Mouse (Mus musculus) midbrain, embryonic 14.5 days (tissue): ENCODE results near the gene Cenpq. TPM values are rescaled to one million over a fixed set of nuclear protein-coding genes. Genes with fewer than 3 reads are reported as not detected.

Experiments
- ATAC-seq: fragments of 200-750 bp; cut with Nextera tagmentation; 2 replicates; pipeline ENCODE4 v1.8.0; 2017; ENCODE audit warnings: moderate number of reproducible peaks, moderate library complexity; ENCODE audit not compliant: low FRiP score, low TSS enrichment
- DNase-seq: peaks from one replicate; pipeline ENCODE4 v3.0.0-alpha.2; 2015
- H3K27ac ChIP-seq: fragments of 300-500 bp; sonication (generic); replicated peaks from 2 replicates; pipeline ENCODE4 v1.5.1; 2014; ENCODE audit warnings: mild to moderate bottlenecking, low read depth, low read length, moderate library complexity
- H3K27me3 ChIP-seq: fragments of 300-500 bp; sonication (generic); 2 replicates; pipeline ENCODE4 v1.6.1; 2014; ENCODE audit warnings: low read length, control low read depth, mixed read lengths; ENCODE audit not compliant: control insufficient read depth, insufficient read depth
- H3K36me3 ChIP-seq: fragments of 300-500 bp; sonication (generic); 2 replicates; pipeline ENCODE4 v1.6.1; 2014; ENCODE audit warnings: low read length, control low read depth; ENCODE audit not compliant: control insufficient read depth, insufficient read depth
- H3K4me1 ChIP-seq: fragments of 300-500 bp; sonication (generic); 2 replicates; pipeline ENCODE4 v1.6.1; 2014; ENCODE audit warnings: mild to moderate bottlenecking, antibody characterized with exemption, low read length, control low read depth; ENCODE audit not compliant: control insufficient read depth, insufficient read depth
- H3K4me2 ChIP-seq: fragments of 300-500 bp; sonication (generic); 2 replicates; pipeline ENCODE4 v1.6.1; 2014; ENCODE audit warnings: mild to moderate bottlenecking, low read length, moderate library complexity
- H3K4me3 ChIP-seq: fragments of 300-500 bp; sonication (generic); replicated peaks from 2 replicates; pipeline ENCODE4 v1.5.1; 2014; ENCODE audit warnings: low read depth, low read length
- H3K9ac ChIP-seq: fragments of 300-500 bp; sonication (generic); replicated peaks from 2 replicates; pipeline ENCODE4 v1.6.1; 2014; ENCODE audit warnings: mild to moderate bottlenecking, low read length, moderate library complexity
- H3K9me3 ChIP-seq: fragments of 300-500 bp; sonication (generic); 2 replicates; pipeline ENCODE4 v1.6.1; 2016; ENCODE audit warnings: low read length, control low read depth, mixed read lengths; ENCODE audit not compliant: control insufficient read depth
- WGBS: fragments of 180-500 bp; shearing (Covaris S2); extraction: QIAGEN DNeasy Blood & Tissue Kit; methylation state at CpG from one replicate; pipeline ENCODE4 v1.1.7; 2014; 5-methylcytosine and 5-hydroxymethylcytosine counted together
- polyA plus RNA-seq: library from polyadenylated mRNA; unstranded; fragments of >200 nt; fragmentation: Nextera tagmentation; extraction: Ambion mirVana; gene quantifications from 2 replicates; pipeline ENCODE4 v1.2.1, GENCODE M21; 2014

The Cenpq gene
- polyA plus RNA-seq, 1 experiment from 2014 or later: 11.6 TPM

- Histone ChIP-seq H3K4me2 (no peak overlapping the region), H3K36me3 (no peaks in the 10 kb centered on the region), H3K27me3 (no peaks in the 10 kb centered on the region), H3K4me3 (no peak overlapping the region), H3K9me3 (no peaks in the 10 kb centered on the region), H3K27ac (no peak overlapping the region), H3K9ac (no peak overlapping the region), H3K4me1 (no peaks in the 10 kb centered on the region)
- DNase-seq (no peak), ATAC-seq (no peak)
- 48% methylated on average over 3 of the region's 3 CpGs for WGBS
Observed at GRCm38 (mm10) chr17:40877741-40878140, 57.1 kb downstream of the Cenpq start.

GRCm38 (mm10) chr17:40875568-40875967, 59.3 kb downstream of the Cenpq start:
- Histone ChIP-seq H3K9me3 (no peaks in the 10 kb centered on the region), H3K4me1 (no peaks in the 10 kb centered on the region), H3K9ac (no peak overlapping the region), H3K36me3 (no peaks in the 10 kb centered on the region), H3K27me3 (no peaks in the 10 kb centered on the region), H3K4me2 (no peak overlapping the region), H3K4me3 (no peak overlapping the region), H3K27ac (no peak overlapping the region)
- WGBS: 91% methylated on average over 1 of the region's 1 CpGs
- ATAC-seq: no peak
- no peak for DNase-seq

DNA sequence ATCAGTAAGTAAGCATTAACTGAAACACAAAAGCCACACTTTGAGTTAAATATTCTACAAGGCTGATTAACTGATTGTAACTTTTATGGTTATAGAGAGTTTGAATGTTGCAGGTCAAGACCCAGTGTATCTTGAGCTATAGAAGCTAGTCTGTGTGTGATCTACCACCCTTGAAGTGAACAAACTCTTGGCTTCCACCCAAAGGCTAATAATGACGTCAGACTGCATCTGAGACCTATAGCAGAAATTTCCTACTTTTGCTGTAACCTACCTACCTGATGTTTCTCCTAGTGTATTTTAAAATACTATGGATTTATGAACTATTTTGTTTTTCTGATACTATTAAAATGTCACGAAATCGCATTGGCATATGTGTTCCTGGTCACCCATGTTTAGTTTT, 60.1 kb downstream of the Cenpq start:
- Histone ChIP-seq H3K9me3 (no peaks in the 10 kb centered on the region), H3K4me2 (no peak overlapping the region), H3K9ac (no peak overlapping the region), H3K4me3 (no peak overlapping the region), H3K27ac (no peak overlapping the region), H3K36me3 (no peaks in the 10 kb centered on the region), H3K4me1 (no peaks in the 10 kb centered on the region), H3K27me3 (no peaks in the 10 kb centered on the region)
- 90% methylated on average over 3 of the region's 3 CpGs for WGBS
- ATAC-seq: no peak
- DNase-seq: no peak

DNA sequence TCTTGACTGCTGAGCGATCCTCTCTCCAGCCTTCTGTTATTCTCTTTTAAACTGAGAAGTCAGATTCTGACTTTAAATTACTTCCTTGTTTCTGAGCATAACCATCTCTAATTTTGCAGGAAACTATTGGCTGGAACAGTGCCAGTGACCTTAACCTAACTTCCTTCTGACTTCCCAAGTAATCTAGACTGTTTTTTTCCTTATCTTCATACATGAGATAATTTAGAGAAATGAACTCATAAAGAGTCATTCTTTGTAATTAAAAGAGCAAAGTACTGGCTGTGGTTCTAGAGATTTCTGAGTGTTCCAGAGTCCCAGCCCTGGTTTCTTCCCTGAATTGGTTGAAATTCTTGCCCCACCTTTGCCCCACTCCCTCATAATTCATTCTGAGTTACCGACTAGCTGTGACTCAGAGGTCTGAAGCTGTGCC, 61.2 kb downstream of the Cenpq start:
- DNase-seq (no peak), ATAC-seq (no peak)
- Histone ChIP-seq H3K27me3 (no peaks in the 10 kb centered on the region), H3K36me3 (no peaks in the 10 kb centered on the region), H3K27ac (no peak overlapping the region), H3K4me2 (no peak overlapping the region), H3K4me1 (no peaks in the 10 kb centered on the region), H3K4me3 (no peak overlapping the region), H3K9ac (no peak overlapping the region), H3K9me3 (no peaks in the 10 kb centered on the region)
- WGBS: 82% methylated on average over 2 of the region's 2 CpGs

Other genes starting within 250 kb of the Cenpq start
- gene Esp1, start 207.9 kb downstream of the Cenpq start, polyA plus RNA-seq: not detected in 2 replicates
- gene Crisp2, start 128.0 kb downstream of the Cenpq start, polyA plus RNA-seq: not detected in 2 replicates
- 0.13 TPM in 1 of 2 replicates, not detected in the other for gene Rhag, start 123.9 kb downstream of the Cenpq start, polyA plus RNA-seq
- 0.16 and 0.28 TPM in 2 replicates for gene 9130008F23Rik, start 54.5 kb downstream of the Cenpq start, polyA plus RNA-seq
- gene Glyatl3, start 20.7 kb downstream of the Cenpq start, polyA plus RNA-seq: not detected in 2 replicates
- 15.0 and 26.5 TPM in 2 replicates for gene Mut, start 362 bp downstream of the Cenpq start, polyA plus RNA-seq